Mouse (Mus musculus) left cerebral cortex, adult 18-20 months (tissue): ENCODE results near the gene Lysmd1. TPM values are rescaled to one million over a fixed set of nuclear protein-coding genes. Genes with fewer than 3 reads are reported as not detected.
"Not testable (repeated sequence)": the region's sequence is repeated elsewhere in the genome, so short reads cannot be mapped to it uniquely, and the experiment has no call there.

ENCODE experiments used
- DNase-seq, 2 experiments: peaks; one replicate each; pipeline ENCODE4 v3.0.0; 2021 to 2022; ENCODE audit warnings: low spot score in 2 of 2, mixed read lengths in 1 of 2
- long read RNA-seq, 2 experiments: library from polyadenylated mRNA; stranded (forward); transcript quantifications; one replicate each; pipeline ENCODE4 v2.0.0; 2021
- total RNA-seq, 2 experiments: library from RNA; stranded (reverse); gene quantifications; 2 replicates each; pipeline ENCODE4 v1.2.3; 2021

Lysmd1 gene
- 10 to 100 TPM; 15.8 to 17.1 TPM for total RNA-seq
- long read RNA-seq, experiment 1, transcript Lysmd1-201 (3 exons, 2,394 nt), result major isoform, 25 of 32 reads
- long read RNA-seq, experiment 1, partial matches to known transcripts, result 1 of 32 reads
- long read RNA-seq, experiment 1, other reads (novel, unspliced or antisense), result 6 of 32 reads
- long read RNA-seq, experiment 2, transcript Lysmd1-201 (3 exons, 2,394 nt), result major isoform, 16 of 17 reads
- long read RNA-seq, experiment 2, partial matches to known transcripts, result 0 of 17 reads
- long read RNA-seq, experiment 2, other reads (novel, unspliced or antisense), result 1 of 17 reads

GRCm38 (mm10) chr3:95133680-95134101 lies at the start of gene Lysmd1, which contains the start of gene Scnm1:
Gene Lysmd1, plus strand, starts transcription at chr3:95134088.
Gene Scnm1, minus strand, starts transcription at chr3:95134011.
- DNase-seq, result peak; percentile 86 to 91

DNA sequence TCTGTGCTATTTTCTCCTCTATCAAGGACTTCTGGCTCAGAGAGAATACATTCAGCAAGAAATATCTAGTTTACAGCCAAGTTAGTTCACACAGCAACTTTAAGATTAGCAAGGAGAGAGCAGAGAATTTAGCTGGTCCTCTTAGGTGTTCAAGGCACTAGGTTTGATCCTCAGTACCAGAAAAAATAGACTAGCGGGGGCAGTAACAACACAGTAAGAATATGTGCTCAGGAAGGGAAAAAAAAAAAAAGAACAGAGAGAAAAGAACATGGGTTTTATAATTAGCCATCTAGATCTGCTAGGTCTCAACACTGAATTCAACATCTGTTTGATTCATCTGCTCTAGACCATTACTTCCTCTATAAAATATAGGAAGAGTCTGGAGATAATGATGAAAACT lies 45.8 kb upstream of the Lysmd1 start:
- DNase-seq, result no peak

DNA sequence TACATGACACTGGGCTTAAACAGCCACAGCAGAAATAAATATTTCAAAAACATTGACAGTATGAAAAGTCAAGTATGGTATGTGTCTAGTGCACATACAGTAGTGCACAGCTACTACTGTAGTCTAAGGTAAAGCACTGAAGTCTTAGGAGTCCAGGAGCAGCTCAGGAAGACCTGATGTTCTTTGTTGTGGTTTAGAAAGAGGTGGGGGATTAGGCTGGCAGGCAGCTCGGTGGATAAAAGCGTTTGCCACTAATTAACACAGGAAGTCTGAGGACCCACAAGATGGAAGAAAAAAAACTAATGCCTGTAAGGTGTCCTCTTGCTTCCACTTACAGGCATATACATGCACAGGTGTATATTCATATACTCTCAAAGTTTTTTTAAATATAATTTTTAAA lies 33.0 kb upstream of the Lysmd1 start:
- DNase-seq, result no peak

- peak; percentile 59 to 66 for DNase-seq
These were observed 28.8 kb upstream of the Lysmd1 start for GRCm38 (mm10) chr3:95105121-95105520.

DNA sequence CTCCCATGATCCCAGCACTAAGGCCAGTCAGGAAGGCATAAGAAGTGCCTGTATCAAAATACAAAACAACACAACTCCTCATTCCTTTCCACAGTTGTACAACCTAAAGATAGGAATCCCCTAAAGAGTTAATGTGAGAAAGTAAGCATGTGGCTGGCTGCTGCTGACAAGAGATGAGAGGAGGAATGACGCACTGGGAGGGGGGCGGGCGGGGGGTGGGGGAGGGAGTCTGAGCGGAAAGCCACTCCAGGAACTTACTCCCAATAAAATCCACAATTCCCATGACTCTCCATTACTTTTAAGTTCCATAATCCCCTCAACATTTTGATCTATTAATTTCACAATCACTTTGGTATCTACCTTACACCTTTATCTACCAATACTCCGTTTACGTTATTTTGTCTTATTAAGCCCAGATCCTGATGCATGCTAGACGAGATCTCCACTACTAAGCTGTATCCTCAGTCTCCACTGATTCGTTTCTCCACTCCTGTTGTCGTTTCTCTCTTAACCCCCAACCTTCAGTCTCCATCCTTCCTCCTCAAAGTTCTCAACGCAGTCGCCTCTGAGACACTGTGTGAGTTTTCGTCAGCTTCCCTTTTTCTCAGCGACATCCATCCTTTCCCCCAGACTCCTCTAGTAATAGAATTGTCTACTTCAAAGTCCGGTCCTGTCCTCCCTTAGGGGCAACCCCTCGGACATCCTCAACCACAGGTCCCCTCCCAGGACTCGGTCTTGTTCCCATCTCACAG lies 28.1 kb upstream of the Lysmd1 start:
- DNase-seq, result no peak

GRCm38 (mm10) chr3:95106338-95107117 lies 27.4 kb upstream of the Lysmd1 start, which contains the start of gene Pip5k1a:
Gene Pip5k1a, minus strand, starts transcription at chr3:95106930.
- peak; percentile 97 to 98 for DNase-seq

GRCm38 (mm10) chr3:95107308-95107707 lies 26.6 kb upstream of the Lysmd1 start:
- DNase-seq, result not testable (repeated sequence)

DNA sequence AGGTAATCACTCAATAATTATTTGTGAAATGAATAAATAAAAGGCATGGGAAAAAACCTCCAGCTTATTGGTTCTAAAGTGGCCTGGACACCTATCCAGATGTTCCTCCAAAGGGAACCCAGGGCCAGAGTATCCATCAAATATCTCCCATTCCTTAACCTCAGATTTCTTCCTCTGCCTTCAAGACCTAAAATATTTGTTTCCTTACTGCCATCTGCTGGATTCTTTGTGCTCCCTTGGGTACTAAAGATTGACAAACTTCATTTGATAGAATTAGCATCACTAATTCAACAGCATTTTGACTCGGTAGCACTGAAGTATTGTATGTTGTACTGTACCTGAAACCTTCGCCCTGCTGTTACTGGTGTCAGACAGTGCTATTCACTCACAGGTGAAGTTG lies 26.0 kb upstream of the Lysmd1 start:
- no peak for DNase-seq

DNA sequence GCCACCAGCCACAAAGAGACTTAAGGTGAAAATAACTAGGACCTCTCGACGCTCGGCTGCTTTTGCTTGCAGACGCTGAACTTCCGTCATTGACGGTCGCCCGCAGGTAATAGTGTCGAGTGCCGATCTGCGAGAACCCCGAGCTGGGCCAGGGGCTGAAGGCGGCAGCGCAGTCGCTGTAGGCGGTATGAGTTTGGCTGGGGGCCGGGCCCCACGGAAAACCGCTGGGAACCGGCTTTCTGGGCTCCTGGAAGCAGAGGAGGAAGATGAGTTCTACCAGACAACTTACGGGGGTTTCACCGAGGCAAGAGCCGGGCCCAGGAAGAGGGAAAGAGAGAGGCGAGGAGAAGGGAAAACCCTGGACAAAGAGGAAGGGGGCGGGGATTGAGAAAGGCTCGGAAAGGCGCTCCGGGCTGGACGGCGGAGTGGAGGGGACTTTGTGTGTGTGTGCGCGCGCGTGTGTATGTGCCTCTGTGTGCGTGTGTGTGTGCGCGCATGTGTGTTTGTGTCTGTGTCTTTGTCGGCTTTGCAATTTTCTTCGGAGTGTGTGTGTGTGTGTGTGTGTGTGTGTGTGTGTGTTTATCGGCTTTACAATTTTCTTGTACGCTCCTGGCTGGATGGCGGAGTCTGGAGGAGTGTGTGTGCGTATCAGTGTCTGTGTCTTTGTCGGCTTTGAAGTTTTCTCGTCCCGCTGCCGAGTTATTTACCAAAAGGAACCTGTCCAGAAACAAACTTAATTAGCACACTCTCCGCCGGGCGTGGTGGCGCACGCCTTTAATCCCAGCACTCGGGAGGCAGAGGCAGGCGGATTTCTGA lies 22.8 kb upstream of the Lysmd1 start, which contains the start of gene Vps72:
Gene Vps72, plus strand, starts transcription at position 112 of the 816 bp plus-strand sequence.
- peak; percentile 88 to 93 for DNase-seq

- no peak for DNase-seq
These were observed 21.1 kb upstream of the Lysmd1 start for GRCm38 (mm10) chr3:95112760-95113159.

- no peak for DNase-seq
These were observed 16.1 kb upstream of the Lysmd1 start for GRCm38 (mm10) chr3:95117751-95118150.

- no peak for DNase-seq
These were observed 12.3 kb upstream of the Lysmd1 start for GRCm38 (mm10) chr3:95121580-95121979.

DNA sequence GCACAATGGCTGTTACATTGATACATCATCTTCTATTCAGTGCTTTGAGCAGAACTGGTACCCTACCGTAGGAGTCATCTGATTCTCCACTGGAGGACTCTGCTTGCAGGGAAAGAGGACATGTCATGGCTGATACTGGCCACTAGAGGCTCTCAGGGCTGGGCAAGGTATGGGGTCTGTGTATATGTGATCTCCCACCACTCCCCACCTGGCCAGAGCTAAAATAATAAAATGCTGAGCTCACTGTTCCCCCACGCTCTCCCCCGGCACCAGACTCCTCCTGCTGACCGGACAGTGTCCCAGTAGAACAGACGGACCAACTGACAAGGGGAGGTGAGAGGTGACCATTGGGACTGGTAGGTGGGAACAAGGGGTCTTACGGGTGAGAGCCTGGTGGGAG lies 9.6 kb upstream of the Lysmd1 start, which contains the start of gene Tmod4:
Gene Tmod4, plus strand, starts transcription at position 231 of the 400 bp plus-strand sequence.
- DNase-seq, result no peak

DNA sequence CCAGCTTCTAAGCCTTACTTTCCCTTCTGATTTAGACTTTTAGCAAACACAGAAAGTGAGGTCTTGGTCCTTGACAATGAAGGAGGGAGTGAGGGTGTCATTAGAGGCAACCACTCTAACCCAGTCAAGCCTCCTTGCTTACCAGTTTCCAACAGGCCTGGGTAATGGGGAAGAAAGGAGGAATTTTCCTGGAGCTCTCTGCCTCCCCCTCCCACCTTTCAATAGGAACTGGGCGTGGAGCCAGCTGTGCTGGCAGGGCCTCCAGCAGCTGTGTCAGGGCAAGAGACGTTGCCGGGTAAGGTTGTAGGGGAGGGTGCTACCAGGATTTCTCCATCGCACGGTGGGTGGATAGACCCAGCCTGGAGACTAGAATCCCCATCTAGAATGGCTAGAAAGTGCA lies 8.9 kb upstream of the Lysmd1 start:
- DNase-seq, result peak in 1 of 2 experiments; percentile 23

DNA sequence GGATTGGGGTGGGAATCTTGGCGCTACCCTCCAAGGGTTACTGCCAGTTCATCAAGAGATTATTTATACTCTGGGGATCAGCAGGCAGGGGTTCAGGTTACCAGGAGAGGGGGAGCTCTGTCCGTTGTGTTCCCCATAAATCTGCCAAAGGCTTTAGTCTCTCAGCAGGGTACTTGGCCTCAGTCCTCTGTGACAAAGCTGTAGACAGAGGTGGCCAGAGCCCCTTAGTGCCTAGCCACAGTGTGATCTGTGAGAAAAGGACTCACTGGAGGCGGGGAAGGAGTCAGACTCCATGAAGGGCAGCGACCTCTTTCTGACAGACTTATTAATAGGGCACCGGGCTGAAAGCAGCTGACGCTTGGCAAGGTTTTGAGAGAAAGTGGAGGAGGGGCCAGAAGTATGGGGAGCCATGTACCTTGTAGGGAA lies 4.6 kb upstream of the Lysmd1 start:
- no peak for DNase-seq

DNA sequence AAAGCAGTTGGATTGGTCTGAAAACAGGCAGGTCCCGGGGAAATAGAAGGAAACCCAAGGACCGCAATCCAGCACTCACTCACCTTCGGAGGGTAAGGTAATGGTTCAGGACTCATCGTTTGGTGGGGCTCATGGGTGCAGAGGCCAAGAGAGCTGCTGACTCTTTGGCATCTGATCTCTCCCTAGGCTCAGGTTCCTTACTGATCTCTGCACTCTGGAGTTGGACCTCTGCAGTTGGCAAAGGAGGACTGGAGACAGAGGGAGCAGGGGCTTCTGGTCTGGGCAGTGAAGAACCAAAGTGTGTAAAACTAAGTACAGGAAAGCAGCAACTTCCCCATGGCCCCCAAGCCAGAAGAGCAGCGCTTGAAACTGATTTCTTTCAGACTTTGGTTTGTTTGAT lies 3.8 kb upstream of the Lysmd1 start:
- DNase-seq, result no peak

GRCm38 (mm10) chr3:95132389-95132788 lies 1.5 kb upstream of the Lysmd1 start:
- not testable (repeated sequence) for DNase-seq

- DNase-seq, result no peak
These were observed 712 bp upstream of the Lysmd1 start for GRCm38 (mm10) chr3:95133176-95133575.

GRCm38 (mm10) chr3:95134133-95134532 lies 245 bp downstream of the Lysmd1 start:
- DNase-seq, result not testable (repeated sequence)

DNA sequence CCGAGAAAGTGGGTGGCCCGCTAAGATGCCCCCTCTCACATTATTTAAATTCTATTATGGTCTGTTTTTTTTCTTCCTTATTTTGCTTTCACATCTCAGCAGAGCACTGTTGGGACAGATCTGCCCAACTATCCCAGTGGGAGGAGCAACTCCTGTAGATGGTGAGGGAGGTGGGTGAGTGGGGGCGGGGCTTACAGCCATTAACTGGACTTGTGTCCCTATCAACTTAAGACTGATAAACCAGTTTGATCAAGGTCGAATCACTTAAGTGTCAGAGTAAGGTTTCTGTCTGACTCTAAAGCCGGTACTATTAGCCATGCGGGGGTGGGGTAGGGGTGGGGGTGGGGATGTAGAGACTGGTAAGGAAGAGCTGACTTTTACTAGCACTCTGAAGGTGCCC lies 1.1 kb downstream of the Lysmd1 start:
- DNase-seq, result peak in 1 of 2 experiments; percentile 42
